Mouse (Mus musculus): ENCODE measurements around the gene Tenm3.
A peak's percentile ranks its signal among the peaks of the same experiment; 100 is the strongest.

Gene Tenm3

DNA sequence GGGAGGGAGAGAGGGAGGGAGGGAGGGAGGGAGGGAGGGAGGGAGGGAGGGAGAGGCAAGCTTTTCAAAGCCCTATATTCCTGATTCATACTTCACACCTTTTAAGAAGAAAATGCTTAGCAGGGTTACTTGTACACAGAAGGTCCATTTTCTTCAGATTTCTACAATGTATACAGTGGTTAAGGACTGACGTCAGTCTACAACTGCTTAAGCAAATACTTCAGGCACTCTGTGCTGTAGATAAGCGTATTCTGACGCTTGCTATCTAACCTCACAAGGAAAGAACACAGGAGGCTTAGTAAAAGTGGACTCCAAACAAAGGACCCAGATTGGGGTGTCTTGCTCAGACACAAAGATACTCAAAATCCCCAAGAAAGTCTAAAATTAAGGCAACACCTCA, 34.6 kb downstream of the Tenm3 start:
- no peak for DNase-seq (ENCODE audit: low spot score)

DNA sequence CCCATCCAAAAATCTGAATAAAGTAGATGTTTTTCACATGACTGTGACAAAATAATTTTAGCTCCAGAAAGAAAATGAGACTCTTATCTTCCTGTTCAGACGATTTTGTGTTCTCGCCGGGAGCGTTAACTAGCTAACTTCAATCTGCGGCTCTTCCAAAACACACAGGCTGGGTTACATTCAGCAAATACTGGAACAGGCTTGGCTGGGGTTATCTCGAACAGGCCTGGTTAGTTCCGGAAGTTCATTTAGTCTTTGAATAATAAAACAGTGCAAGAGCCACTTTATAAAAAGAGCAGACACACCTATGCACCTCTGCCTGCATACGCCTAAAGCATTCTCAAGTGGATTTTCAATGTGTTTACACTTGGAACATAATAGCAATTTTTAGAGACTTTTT, 40.7 kb downstream of the Tenm3 start:
- no peak for DNase-seq (ENCODE audit: low spot score)

DNA sequence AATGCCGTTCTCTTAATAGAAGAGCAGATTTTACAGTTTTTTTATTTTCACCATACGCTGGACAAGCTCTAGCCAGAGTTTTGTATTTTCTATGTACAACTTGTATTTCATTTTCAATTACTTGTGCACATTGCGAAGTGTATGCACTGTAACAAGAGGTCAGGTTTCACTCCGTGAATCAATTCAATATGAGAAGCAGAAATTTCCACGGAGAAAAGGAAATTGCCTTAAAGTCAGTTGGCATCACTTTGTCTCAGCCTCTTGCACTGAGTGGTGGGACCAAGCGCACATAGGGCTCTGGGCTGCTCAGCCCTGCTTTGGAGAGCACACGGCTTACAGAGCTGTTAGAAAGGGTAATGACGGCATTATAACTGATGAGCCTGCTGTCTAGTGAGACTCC, 41.5 kb downstream of the Tenm3 start:
- DNase-seq (ENCODE audit: low spot score), result no peak

DNA sequence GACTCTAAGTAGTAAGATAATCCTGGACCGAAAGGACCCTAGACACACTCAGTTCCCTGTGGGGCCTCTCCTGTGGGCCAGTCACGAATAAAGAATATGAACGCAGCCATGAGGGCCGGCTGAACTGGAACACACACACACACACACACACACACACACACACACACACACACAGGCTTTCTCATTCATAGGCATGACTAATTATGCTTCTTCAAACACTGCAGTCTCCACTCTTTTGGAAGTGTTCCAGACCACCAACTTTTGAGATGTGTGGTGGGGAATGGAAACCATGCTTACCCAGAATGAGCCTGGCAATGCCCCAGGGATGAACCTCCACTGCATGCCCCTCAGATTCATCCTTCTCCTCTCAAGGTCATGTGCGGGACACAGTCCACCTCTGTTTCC, 45.8 kb downstream of the Tenm3 start:
- DNase-seq (ENCODE audit: low spot score), result no peak

DNA sequence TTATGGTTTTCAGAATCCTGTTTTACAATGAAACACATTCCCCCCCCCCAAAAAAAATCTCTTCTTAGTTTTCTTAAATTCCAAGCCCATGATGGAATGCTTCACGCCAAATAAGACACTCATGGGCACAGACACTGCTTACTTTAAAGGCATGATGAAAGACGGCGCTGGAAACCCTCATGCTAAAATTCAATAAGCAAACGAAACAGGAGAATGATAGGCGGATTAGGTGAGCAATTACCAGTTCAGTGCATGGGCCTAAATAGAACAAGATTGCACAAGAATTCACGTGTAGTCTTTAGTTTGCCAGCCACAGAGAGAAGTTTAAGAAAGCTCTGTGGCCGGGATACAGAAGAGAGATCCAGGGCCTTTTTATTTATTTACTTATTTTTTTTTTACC, 49.5 kb downstream of the Tenm3 start:
- DNase-seq (ENCODE audit: low spot score), result no peak

DNA sequence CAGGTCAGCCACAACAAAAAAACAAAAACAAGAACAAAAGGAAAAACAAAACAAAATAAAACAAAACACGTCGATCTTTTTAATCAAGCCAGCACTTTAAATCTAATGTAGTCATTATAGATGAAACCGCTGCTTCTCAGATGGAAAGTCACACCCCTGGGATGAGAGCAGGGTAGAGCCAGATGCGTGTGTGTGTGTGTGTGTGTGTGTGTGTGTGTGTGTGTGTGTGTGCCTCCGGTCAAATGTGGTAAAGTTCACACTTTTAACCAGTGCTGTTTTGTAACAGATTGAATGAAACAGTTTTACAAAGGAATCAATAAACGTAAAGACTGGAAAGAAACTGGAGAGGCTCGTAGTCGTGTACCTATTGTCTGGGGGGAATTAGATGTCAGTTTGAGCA, 50.0 kb downstream of the Tenm3 start:
- no peak for DNase-seq (ENCODE audit: low spot score)

DNA sequence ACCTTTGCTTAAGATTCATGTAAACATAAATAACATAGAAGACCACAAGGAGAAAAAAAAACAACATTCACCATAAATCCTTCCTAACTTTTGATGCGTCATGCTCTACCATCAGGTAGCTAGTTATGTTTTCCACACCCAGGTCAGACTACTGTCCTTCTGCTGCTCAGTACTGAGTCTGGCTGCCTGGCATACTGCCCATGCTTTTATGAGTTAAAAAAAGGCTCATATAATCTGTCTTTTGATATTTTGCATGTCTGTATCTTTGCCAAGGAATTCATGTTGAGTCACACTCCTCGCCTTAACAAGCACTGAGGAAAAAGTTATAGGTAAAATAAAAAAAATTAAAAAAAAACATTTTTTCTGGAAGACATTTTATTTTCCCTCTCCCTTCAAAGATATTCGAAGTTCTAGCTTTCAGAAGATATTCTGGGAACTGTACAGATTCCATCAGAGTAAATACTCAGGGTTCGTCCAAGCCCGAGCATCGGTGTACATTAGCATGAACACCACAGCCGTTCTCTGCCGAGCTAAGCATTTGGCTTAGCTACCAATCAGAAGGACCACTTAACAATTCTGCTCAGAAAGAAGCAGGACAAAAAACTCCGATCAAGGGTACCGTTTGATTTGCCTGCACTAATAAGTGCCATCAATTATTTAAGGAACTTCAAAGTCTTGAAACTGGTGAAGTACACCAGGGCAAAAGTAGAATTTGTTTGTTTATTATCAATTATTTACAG, 51.0 kb downstream of the Tenm3 start:
- peak; percentile 21 for DNase-seq (ENCODE audit: low spot score)

DNA sequence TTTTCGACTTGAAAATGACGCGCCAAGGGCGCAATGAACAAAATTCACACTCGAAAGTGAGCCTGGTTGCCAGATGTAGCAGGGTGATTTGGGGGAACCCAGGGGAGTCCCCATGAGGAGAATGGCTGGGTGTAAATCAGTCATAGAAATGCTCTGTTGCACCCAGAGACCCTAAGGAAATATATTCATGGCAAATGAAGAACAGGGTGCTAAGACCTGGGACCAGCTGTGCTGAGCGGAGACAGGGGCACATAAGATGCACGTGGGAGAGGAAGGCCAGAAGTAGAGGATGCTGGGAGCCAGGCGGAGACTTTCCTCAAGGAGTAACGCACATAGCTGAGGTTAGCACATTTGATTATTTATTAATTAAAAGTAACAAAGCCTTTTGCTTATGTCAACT, 60.4 kb downstream of the Tenm3 start:
- no peak for DNase-seq (ENCODE audit: low spot score)

DNA sequence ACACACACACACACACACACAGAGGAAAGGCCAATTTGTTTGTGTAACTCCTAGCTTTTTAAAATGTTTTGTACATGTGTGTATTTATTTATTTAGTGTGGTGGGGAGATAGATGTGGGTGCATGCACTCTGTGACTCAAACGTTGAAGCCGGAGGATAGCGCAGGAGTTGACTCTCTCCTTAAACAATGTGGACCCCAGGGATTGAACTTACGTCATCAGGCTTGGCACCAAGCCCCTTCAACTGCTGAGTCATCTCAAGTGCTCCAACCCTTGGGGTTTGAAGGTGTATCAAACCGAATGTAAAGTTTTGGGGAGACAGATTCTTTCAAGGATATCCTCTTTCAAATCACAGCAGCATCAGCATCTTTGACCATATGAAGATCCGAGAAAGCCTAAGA, 63.1 kb downstream of the Tenm3 start:
- DNase-seq (ENCODE audit: low spot score), result no peak

DNA sequence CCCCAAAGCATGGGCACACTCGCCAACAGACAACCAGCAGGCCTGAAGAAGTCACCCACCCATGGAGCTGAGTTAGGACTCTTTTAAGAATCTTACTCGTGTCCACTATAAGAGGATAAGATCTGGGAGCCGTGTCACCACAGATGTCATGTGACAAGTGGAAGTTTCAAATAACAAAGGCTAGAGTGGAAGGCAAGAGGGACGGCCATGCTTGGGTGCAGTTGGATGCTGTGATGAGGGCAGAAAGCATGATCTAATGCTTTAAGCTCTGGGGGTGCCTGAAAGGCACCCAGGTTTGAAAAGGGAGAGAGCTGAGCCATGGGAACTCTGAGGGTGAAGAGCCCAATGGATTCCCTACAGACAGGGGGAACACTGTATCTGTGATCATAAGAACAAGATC, 64.6 kb downstream of the Tenm3 start:
- DNase-seq (ENCODE audit: low spot score), result no peak

DNA sequence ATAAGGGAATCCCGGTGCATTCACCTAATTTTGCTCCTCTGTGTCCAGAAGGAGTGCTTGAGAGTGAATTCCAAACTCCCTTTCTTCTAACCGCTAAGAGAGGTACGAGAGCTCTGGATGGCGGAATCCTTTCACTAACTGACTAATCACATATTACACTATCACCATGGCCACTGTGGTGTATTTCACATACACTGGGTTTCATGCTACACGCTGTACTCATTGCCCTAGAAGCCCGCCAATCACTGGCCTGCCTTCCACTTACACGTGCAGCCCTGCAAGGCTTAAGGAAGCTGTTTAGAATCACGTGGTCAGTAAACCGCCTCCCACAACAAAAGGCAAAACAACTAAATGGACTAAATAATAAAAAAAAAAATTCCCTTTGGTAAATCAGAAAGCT, 67.7 kb downstream of the Tenm3 start:
- DNase-seq (ENCODE audit: low spot score), result no peak

DNA sequence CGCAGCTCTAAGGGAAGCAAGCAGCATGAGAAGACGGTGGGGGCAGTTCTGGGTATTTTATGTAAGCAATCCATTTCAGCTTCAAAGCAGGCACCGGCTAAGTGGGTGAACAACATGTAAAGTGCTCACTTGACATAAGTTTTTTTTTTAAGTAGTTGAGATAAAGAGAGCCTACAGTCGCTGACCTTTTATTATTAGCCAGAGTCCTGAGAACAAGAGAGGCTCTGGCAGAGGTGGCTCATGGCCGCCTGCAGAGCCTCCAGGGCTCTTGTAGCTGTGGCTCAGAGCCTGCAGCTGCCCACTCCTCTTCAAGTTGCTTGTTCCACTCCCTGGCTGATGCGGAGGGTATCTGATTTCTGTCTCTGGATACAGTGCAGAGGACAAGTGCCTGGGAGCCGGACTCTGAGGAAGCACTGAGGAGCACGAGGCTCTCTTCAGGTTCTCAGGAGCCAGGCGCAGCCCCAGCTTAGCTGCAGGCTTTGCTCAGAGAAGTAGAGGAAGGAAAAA, 68.2 kb downstream of the Tenm3 start:
- no peak for DNase-seq (ENCODE audit: low spot score)

DNA sequence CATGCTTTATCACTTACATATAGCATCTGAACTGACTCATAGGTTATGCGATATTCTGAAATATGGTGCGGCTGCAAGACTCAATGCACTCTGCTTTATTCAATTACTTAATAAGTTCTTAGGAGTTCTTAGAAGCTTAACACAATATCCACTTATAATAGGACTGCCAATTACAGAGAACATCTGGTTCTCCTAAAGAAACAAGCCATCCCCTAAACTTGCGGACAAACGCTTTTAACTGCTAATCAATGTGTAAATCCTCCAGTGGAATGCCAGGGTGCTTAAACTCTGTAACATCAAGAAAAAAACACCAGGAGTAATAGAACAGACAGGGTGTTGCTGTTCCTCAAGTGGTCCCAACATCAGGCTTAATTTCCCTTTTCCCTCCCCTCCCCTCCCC, 68.9 kb downstream of the Tenm3 start:
- no peak for DNase-seq (ENCODE audit: low spot score)

DNA sequence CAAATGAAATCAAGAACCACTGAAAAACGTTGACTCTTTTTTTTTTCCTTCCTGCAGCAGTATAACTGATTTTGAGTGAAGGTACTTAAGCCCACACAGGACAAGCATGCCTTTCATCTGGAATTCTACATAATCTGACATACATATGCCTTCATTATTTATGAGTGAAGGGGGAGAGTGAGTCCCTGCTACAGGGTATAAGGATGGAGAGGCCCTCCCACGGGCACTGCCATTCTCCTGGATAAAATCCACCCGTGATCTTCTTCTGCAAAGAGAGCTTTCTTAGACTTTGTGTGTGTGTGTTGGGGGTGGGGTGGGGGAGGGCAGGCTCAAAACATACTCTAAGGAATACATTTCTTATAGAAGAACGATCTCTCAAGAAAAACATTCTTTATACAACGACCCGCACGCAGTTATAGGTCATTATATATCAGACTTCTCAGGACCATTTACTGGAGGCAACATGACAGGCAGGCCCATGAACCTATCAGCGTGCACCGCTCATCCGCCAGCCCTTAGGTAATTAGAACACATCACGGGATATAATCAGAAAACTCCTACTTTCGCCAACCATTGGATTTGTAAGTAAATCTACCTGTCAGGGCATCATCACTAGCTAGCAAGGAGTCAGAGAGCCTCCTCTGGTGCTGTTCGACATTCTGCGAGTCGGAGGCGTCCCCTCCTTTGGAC, 77.1 kb downstream of the Tenm3 start:
- DNase-seq (ENCODE audit: low spot score), result no peak

DNA sequence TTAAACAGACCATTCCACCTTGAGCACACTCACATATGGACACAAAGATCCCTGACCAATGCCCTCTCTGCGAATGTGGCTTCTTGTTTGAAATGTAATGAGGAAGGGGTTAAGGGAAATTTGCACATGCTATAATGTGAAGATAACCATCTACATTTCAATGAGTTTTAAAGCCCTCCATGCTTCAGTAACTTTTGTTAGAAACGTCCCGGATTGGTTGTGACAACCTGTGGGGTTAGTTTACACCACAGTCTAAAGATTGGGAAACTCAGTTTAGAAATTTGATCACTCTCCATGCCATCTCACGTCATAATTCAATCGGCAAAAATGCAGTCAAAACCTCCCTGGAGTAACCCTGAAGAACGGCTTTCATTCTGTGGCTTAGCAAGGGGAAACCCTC, 78.5 kb downstream of the Tenm3 start:
- DNase-seq (ENCODE audit: low spot score), result no peak

DNA sequence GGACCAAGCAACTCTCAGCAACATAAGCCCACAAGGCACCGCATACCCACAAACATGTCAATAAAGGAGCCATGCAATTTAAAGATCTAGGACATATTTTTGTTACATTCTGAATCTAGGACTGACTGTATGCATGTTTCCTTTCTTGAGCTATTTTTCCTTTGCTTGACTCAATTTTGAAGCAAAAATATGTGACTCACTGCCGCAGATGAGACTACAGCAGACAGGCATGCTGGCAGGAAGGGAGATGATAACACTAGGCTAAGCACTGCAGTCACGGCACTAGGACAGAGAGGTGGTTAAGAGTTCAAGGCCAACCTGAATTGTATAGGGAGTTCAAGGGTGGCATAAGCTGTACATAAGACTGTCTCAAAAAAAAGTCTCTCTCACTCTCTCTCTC, 79.7 kb downstream of the Tenm3 start:
- DNase-seq (ENCODE audit: low spot score), result no peak

DNA sequence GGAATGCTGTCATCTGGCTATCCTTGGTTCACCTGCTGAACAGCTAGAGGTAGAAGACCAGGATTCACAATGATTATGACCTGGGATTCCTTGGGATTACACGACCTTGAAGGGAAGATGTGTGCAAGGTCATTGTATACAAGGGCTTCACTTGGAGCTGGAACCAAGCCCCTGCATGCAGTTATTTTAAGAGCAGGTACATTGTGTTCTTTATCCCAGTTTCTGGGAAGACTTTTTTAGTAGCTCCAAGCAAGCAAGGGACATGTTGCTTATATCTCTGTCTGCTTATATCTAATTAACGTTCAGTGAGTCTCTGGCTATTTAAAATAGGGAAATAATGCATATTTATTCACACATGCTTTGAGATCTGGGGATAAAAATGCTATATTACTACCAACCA, 86.9 kb downstream of the Tenm3 start:
- DNase-seq (ENCODE audit: low spot score), result no peak

DNA sequence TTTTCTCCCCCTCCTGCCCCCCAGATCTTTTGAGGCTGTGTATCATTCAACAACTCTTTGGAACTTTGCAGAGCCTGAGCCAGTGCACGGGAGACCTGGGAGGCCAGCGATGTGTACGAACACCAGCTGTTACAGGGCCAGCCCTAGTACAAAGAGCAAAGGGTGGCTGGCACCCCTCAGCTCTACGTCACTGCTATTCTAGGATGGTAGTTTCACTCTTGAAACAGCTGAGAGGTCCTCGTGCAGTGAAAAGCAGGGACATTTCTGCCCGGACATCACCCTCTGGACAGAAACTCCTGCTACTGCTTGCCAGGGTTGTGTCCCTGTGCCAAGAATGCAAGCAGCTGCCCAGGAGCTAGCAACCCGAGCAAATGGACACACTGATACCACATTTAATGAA, 88.3 kb downstream of the Tenm3 start:
- no peak for DNase-seq (ENCODE audit: low spot score)

DNA sequence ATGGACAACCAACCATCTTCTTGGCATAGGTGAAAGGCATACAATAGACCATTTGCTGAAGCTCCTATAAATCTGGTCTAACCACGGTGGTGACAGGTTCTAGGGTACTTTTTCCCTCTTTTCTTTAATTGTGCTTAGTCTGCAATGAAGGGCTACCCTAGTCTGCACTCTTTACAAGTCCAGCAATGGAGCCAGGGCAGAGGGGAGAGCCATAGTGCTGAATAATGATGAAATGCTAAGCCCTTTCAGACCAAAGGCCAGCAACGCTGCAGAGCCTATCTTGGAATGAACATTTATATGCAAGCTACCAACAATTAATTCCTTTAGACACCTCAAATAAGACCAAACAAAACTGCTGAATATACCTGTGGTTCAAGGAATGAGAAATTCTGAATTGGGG, 88.8 kb downstream of the Tenm3 start:
- no peak for DNase-seq (ENCODE audit: low spot score)

DNA sequence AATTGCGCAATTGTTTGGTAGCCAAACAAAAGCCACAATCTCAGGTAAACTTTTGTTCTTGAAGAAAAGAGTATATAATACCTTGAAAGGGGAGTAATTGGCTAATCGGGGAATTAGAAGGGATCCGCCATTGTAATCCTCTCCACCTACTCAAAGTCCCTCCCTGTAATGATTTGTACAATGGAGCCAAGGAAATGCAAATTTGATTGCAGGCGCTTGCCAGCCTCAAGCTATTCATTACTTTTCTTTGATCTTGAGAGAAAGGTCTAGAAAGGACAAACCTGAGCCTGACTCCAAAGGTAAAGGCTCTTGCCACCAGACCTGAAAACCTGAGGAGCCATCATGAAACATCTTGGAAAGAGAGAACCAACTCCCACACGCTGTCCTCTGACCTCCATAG, 91.8 kb downstream of the Tenm3 start:
- DNase-seq (ENCODE audit: low spot score), result no peak

DNA sequence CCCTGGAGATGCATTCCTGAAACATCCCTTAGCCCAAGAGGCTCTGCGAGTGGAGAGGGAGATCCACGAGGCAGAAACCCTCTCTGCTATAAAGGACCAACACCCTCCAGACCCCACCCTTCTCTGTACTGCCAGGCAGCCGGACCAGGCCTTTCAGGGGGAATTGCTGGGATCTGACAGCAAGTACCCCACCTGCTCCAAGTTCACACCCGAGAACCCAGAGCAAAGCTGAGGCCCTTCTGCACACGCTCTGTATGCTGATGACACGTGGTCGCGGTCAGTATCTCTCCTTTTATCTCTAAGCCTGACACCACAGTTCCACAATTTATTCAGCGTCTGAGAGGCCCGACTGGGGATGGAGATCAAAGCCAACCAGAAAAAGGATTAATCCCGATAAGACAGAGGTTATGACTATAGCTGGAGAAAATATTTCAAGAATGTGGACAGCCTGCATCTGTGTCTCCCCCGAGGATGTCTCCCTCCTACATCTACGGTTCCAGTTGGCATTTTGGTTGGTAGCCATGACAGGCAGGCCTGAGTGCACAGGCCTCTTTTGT, 95.2 kb downstream of the Tenm3 start:
- DNase-seq (ENCODE audit: low spot score), result no peak

DNA sequence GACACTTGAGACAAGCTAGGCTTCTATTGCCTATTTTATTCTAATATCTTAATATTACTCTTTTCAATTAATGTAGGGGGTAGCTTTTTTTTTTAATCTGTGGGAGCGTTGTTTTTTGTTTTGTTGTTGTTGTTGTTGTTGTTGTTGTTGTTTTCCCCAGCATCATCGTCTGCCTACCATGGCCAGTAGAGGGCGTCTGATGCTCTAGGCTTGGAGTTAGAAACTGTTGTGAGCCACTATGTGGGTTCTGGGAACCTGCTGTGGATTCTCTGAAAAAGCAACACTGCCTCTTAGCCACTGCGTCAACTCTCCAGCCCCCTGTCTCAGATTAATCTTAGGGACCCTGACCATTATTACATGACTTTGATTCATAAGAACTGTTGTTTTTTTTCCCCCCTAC, 99.8 kb downstream of the Tenm3 start:
- no peak for DNase-seq (ENCODE audit: low spot score)

DNA sequence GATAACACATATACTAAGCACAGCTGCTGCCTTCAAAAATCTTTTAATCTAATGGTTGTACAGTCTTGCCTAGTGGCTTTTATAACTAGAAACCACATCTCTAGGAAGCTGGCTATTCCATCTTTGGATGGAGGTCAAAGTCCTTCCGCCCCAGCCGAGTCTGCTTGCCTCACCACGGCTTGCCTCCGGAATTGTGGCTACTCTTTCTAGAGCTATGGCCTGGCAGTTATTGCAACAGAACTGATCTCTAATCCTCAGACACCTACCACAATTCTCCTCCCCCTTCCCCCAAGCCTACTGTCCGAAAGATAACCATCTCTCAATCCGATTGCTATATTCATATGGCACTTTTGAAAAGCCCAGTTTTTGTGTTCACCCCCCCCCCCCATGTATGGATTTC, 101.0 kb downstream of the Tenm3 start:
- no peak for DNase-seq (ENCODE audit: low spot score)

DNA sequence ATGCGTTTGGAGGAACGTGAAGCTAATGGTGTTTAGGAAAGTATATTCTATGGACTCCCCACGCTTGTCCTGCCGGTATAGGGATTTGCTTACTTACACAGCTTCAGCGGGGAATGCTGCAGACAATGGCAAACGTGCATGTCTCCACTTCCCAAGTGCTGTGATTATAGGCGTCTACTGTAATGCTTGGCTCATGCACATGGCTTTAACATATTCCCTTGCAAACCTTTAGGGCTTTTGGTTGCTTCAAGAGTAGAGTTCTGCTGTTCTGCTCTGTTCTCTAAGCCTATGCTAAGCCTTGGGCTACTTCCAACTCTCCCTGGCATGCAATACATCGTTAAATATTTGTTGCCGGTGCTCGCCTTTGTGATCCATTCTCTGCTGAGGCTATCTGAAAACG, 102.8 kb downstream of the Tenm3 start:
- DNase-seq (ENCODE audit: low spot score), result no peak

Data from urinary bladder, postnatal 14 days (tissue).